Mouse (Mus musculus) CH12.LX (cell line): Measurements from ENCODE around the gene Cdc42.
A peak's percentile ranks its signal among the peaks of the same experiment; 100 is the strongest.

ENCODE experiments used
- CTCF ChIP-seq, 2 experiments: IDR thresholded peaks in 1 of 2; conservative IDR thresholded peaks in 1 of 2; 2 replicates each; pipeline ENCODE4 v1.5.1; 2011 to 2012; ENCODE audit warnings: low read depth in 2 of 2, low read length in 2 of 2, improper control_type of control experiment in 1 of 2, inconsistent platforms in 1 of 2, mild to moderate bottlenecking in 1 of 2, moderate library complexity in 1 of 2
- EP300 ChIP-seq: IDR thresholded peaks from 2 replicates; pipeline ENCODE4 v1.6.1; 2011; ENCODE audit warnings: low read length, improper control_type of control experiment
- MAX ChIP-seq: IDR thresholded peaks from 2 replicates; pipeline ENCODE4 v1.6.1; 2011; ENCODE audit warnings: low read length, improper control_type of control experiment
- RAD21 ChIP-seq: IDR thresholded peaks from 2 replicates; pipeline ENCODE4 v1.6.1; 2011; ENCODE audit warnings: low read depth, mild to moderate bottlenecking, low read length, improper control_type of control experiment, moderate library complexity
- TCF12 ChIP-seq: IDR thresholded peaks from 2 replicates; pipeline ENCODE4 v1.6.1; 2014; ENCODE audit warnings: low read depth, mild to moderate bottlenecking, inconsistent platforms, low read length, improper control_type of control experiment
- UBTF ChIP-seq: IDR thresholded peaks from 2 replicates; pipeline ENCODE4 v1.6.1; 2012; ENCODE audit warnings: low read depth, mild to moderate bottlenecking, inconsistent platforms, low read length, improper control_type of control experiment, moderate library complexity
- USF1 ChIP-seq: IDR thresholded peaks from 2 replicates; pipeline ENCODE4 v1.6.1; 2014; ENCODE audit warnings: low read depth, mild to moderate bottlenecking, inconsistent platforms, low read length, improper control_type of control experiment

GRCm38 (mm10) chr4:137376778-137377177, 19.3 kb upstream of the Cdc42 start:
- no peak; the same call in 1 of the 2 replicates for TF ChIP-seq RAD21
- TF ChIP-seq CTCF (conservative IDR thresholded peaks at IDR 0.05 in 1 of 2, IDR thresholded peaks at IDR 0.05 in 1 of 2; ENCODE audit: low read depth in 2 of 2, low read length in 2 of 2) = peak in 1 of 2 experiments; percentile 27; a peak in 2 of 4 replicates
- no peak for TF ChIP-seq MAX
- no peak for TF ChIP-seq UBTF
- TF ChIP-seq TCF12 = no peak
- no peak for TF ChIP-seq USF1
- TF ChIP-seq EP300 = no peak
